Mouse (Mus musculus): ENCODE measurements around the gene Sapcd1. TPM values are rescaled to one million over a fixed set of nuclear protein-coding genes. Genes with fewer than 3 reads are reported as not detected.

Sapcd1 gene
- 21.5 and 23.4 TPM in 2 replicates for polyA plus RNA-seq (2015; fragmentation: Nextera tagmentation; extraction: Ambion mirVana)

GRCm38 (mm10) chr17:35027277-35028068 is at the start of gene Sapcd1:
Sapcd1 (minus strand) TSS chr17:35028016.
- WGBS, result 27% methylated on average over 13 of the region's 13 CpGs
- Histone ChIP-seq H3K27ac (replicated peaks) (peak within 1 kb of the TSS; percentile 74), H3K4me1 (peaks cover 52% of the 10 kb centered on the region), H3K9ac (peak within 1 kb of the TSS; percentile 27; the same call in 1 of the 2 replicates), H3K36me3 (no peaks in the 10 kb centered on the region), H3K27me3 (no peaks in the 10 kb centered on the region), H3K4me2 (replicated peaks) (peak within 1 kb of the TSS; percentile 34), H3K4me3 (replicated peaks) (peak within 1 kb of the TSS; percentile 16), H3K9me3 (replicated peaks) (no peaks in the 10 kb centered on the region)
- ATAC-seq (ENCODE audit: insufficient number of reproducible peaks, low FRiP score, low TSS enrichment, low read depth), result peak; percentile 83

DNA sequence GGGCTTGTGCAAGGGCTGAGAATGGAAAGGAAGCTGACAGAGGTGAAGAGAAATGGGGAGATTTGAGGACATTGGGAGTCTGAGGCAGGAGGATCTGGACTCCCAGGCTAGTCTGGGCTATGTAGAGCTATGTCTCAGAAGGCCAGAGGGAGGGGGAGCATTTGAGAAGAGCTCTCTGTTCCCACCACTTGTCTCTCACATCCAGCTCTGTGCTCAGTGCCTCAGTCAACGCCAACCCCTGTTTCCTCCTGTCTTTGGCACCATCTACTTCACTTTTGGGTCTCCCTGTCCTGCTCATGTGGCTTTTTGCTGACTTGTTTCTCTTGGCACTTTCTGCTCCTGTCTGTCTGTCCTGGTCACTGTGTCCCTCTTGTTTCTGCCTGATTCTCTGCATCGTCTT is 49.5 kb upstream of the Sapcd1 start:
- peak overlapping the region; percentile 10; the same call in 1 of the 2 replicates for H3K4me3 ChIP-seq (replicated peaks)

GRCm38 (mm10) chr17:35076507-35077176 is 48.8 kb upstream of the Sapcd1 start, which contains the start of gene Ly6g6e:
Ly6g6e (plus strand) TSS chr17:35076902.
- H3K27ac ChIP-seq (replicated peaks), result peak within 1 kb of the TSS; percentile 51
- H3K4me2 ChIP-seq (replicated peaks), result peak within 1 kb of the TSS; percentile 34
- peak within 1 kb of the TSS; percentile 10; the same call in 1 of the 2 replicates for H3K4me3 ChIP-seq (replicated peaks)

More for the DNA sequence above, 49.5 kb upstream of the Sapcd1 start:
- peak overlapping the region; percentile 51 for H3K27ac ChIP-seq (replicated peaks)
- H3K4me1 ChIP-seq, result peaks cover 25% of the 10 kb centered on the region
- H3K27me3 ChIP-seq, result no peaks in the 10 kb centered on the region
- WGBS, result 21% methylated on average over 2 of the region's 2 CpGs
- ATAC-seq (ENCODE audit: insufficient number of reproducible peaks, low FRiP score, low TSS enrichment, low read depth), result no peak
- peak overlapping the region; percentile 34 for H3K4me2 ChIP-seq (replicated peaks)
- H3K9me3 ChIP-seq (replicated peaks), result no peaks in the 10 kb centered on the region
- H3K9ac ChIP-seq, result no peak overlapping the region
- no peaks in the 10 kb centered on the region for H3K36me3 ChIP-seq

DNA sequence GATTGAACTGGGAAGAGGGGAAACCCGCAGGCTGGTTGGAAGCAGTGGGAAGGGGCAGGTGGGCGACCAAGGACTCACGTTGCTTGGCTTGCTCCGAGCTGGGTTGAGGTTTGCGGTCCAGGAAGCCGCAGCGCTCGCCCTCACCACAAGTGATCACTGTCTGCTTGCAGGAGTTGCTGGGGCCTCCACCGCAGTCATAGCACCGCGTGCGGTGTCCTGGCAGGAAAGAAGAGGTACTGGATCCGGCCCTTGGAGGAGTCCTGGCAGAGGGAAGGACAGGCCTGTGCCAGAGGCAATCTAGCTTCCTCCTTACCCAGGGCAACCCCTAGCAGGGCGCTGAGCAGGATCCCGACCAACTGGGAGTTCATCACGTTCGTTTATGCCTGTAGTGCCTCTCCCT is 46.3 kb upstream of the Sapcd1 start:
- no peak overlapping the region for H3K9ac ChIP-seq
- H3K36me3 ChIP-seq, result no peaks in the 10 kb centered on the region
- H3K4me3 ChIP-seq (replicated peaks), result no peak overlapping the region
- WGBS, result 43% methylated on average over 17 of the region's 17 CpGs
- ATAC-seq (ENCODE audit: insufficient number of reproducible peaks, low FRiP score, low TSS enrichment, low read depth), result no peak
- H3K27ac ChIP-seq (replicated peaks), result no peak overlapping the region
- H3K27me3 ChIP-seq, result no peaks in the 10 kb centered on the region
- no peak overlapping the region for H3K4me2 ChIP-seq (replicated peaks)
- peaks cover 34% of the 10 kb centered on the region for H3K4me1 ChIP-seq
- no peaks in the 10 kb centered on the region for H3K9me3 ChIP-seq (replicated peaks)

More at GRCm38 (mm10) chr17:35076507-35077176, 48.8 kb upstream of the Sapcd1 start, which contains the start of gene Ly6g6e:
- Histone ChIP-seq H3K4me1 (peaks cover 25% of the 10 kb centered on the region), H3K9ac (no peak within 1 kb of the TSS), H3K36me3 (no peaks in the 10 kb centered on the region), H3K9me3 (replicated peaks) (no peaks in the 10 kb centered on the region), H3K27me3 (no peaks in the 10 kb centered on the region)
- 11% methylated on average over 10 of the region's 10 CpGs for WGBS
- ATAC-seq (ENCODE audit: insufficient number of reproducible peaks, low FRiP score, low TSS enrichment, low read depth), result peak; percentile 47; the same call in 1 of the 2 replicates

- WGBS, result 74% methylated on average over 9 of the region's 9 CpGs
- no peaks in the 10 kb centered on the region for H3K9me3 ChIP-seq (replicated peaks)
Observed at GRCm38 (mm10) chr17:35071454-35071853, 43.6 kb upstream of the Sapcd1 start.

DNA sequence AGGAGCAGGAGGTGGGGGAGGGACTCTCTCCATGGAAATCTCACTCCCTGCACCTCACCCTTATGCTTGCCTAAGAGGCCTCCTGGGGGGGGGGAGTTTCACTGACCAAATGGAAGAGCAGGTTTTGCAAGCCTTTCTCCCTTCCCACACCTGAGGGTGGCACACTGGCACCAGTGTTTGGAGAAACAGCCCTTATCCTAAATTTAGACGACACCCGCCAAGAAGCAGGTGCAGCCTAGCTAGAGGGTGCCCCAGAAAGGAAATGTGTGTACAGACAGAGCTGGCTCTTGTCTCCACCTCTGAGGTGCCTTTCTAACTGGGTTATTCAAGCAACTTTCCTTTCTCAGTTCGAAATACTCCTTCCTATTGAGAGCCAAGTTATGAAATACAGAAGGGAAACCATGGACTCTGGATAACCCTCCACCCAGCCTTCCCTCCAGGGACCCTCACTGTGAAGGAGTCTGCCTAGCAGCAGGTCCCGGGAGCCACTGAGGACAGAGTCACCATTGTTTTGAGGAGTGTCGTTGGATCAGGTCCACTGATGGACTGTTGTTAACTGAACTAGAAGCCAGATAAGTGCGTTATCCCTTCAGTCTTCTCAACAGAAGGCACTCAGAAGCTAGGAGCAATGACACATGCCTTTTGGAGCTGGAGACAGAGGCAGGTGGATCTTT is 42.9 kb upstream of the Sapcd1 start:
- no peaks in the 10 kb centered on the region for H3K36me3 ChIP-seq
- WGBS, result 42% methylated on average over 6 of the region's 6 CpGs
- no peak for ATAC-seq (ENCODE audit: insufficient number of reproducible peaks, low FRiP score, low TSS enrichment, low read depth)
- no peak overlapping the region for H3K4me2 ChIP-seq (replicated peaks)
- H3K9ac ChIP-seq, result no peak overlapping the region
- no peak overlapping the region for H3K4me3 ChIP-seq (replicated peaks)
- peaks cover 16% of the 10 kb centered on the region for H3K4me1 ChIP-seq
- H3K27ac ChIP-seq (replicated peaks), result peak overlapping the region; percentile 44; the same call in 1 of the 2 replicates
- H3K27me3 ChIP-seq, result peaks cover 10% of the 10 kb centered on the region; the same call in 1 of the 2 replicates
- H3K9me3 ChIP-seq (replicated peaks), result no peaks in the 10 kb centered on the region

More at GRCm38 (mm10) chr17:35071454-35071853, 43.6 kb upstream of the Sapcd1 start:
- no peaks in the 10 kb centered on the region for H3K36me3 ChIP-seq
- ATAC-seq (ENCODE audit: insufficient number of reproducible peaks, low FRiP score, low TSS enrichment, low read depth), result no peak
- H3K4me2 ChIP-seq (replicated peaks), result no peak overlapping the region
- H3K27ac ChIP-seq (replicated peaks), result no peak overlapping the region
- peaks cover 6% of the 10 kb centered on the region; the same call in 1 of the 2 replicates for H3K27me3 ChIP-seq
- no peak overlapping the region for H3K4me3 ChIP-seq (replicated peaks)
- H3K9ac ChIP-seq, result no peak overlapping the region
- H3K4me1 ChIP-seq, result peaks cover 18% of the 10 kb centered on the region

DNA sequence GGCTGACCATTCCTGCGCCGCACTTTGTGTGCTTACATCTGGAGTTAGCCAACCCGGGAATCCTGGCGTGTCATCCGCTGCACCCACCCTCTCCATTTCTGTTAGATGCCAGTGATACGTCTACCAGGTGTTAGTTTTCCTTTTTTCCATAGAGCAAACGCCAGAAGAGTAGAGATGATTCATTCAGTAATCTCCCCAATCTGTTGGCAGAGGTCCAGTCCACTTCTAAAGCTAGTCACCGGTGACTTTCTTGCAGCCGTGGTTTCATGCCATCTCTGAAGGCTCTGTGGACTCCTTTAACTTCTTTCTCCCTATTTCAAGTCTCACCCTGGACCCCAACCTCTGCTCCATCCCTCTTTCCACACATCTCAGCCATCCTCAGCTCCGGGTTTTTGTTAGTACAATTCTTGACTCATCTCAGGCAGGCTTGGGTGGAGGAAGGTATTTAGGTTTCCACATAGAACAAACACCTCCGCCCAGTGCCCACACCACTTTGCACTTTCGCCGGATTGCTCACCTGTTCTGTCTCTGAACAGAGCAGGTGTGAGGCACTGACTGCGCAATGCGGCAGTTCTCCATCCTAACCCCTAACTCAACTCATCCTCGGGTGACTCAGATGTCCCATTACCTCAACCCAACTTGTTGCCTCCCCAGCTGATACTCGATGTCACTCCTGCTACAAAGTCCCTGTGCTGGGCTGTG is 40.5 kb upstream of the Sapcd1 start:
- H3K9ac ChIP-seq, result no peak overlapping the region
- 68% methylated on average over 17 of the region's 17 CpGs for WGBS
- no peak overlapping the region for H3K4me2 ChIP-seq (replicated peaks)
- H3K4me3 ChIP-seq (replicated peaks), result 0 out of 2 replicates have a peak overlapping the region, but pooled peaks have one; percentile 6
- no peak for ATAC-seq (ENCODE audit: insufficient number of reproducible peaks, low FRiP score, low TSS enrichment, low read depth)
- H3K27me3 ChIP-seq, result peaks cover 22% of the 10 kb centered on the region; the same call in 1 of the 2 replicates
- H3K36me3 ChIP-seq, result no peaks in the 10 kb centered on the region
- H3K9me3 ChIP-seq (replicated peaks), result no peaks in the 10 kb centered on the region
- peak overlapping the region; percentile 51; the same call in 1 of the 2 replicates for H3K27ac ChIP-seq (replicated peaks)
- H3K4me1 ChIP-seq, result peaks cover 24% of the 10 kb centered on the region

GRCm38 (mm10) chr17:35066084-35066483 is 38.3 kb upstream of the Sapcd1 start, which contains the start of gene Mpig6b:
Mpig6b (minus strand) TSS chr17:35066184.
- Histone ChIP-seq H3K9me3 (replicated peaks) (no peaks in the 10 kb centered on the region), H3K27me3 (peaks cover 22% of the 10 kb centered on the region; the same call in 1 of the 2 replicates), H3K4me3 (replicated peaks) (peak within 1 kb of the TSS; percentile 41), H3K27ac (replicated peaks) (peak within 1 kb of the TSS; percentile 80), H3K36me3 (peaks cover 19% of the 10 kb centered on the region), H3K4me2 (replicated peaks) (peak within 1 kb of the TSS; percentile 54), H3K9ac (0 out of 2 replicates have a peak within 1 kb of the TSS, but pooled peaks have one; percentile 26), H3K4me1 (peaks cover 27% of the 10 kb centered on the region)
- no peak for ATAC-seq (ENCODE audit: insufficient number of reproducible peaks, low FRiP score, low TSS enrichment, low read depth)
- 52% methylated on average over 10 of the region's 10 CpGs for WGBS

DNA sequence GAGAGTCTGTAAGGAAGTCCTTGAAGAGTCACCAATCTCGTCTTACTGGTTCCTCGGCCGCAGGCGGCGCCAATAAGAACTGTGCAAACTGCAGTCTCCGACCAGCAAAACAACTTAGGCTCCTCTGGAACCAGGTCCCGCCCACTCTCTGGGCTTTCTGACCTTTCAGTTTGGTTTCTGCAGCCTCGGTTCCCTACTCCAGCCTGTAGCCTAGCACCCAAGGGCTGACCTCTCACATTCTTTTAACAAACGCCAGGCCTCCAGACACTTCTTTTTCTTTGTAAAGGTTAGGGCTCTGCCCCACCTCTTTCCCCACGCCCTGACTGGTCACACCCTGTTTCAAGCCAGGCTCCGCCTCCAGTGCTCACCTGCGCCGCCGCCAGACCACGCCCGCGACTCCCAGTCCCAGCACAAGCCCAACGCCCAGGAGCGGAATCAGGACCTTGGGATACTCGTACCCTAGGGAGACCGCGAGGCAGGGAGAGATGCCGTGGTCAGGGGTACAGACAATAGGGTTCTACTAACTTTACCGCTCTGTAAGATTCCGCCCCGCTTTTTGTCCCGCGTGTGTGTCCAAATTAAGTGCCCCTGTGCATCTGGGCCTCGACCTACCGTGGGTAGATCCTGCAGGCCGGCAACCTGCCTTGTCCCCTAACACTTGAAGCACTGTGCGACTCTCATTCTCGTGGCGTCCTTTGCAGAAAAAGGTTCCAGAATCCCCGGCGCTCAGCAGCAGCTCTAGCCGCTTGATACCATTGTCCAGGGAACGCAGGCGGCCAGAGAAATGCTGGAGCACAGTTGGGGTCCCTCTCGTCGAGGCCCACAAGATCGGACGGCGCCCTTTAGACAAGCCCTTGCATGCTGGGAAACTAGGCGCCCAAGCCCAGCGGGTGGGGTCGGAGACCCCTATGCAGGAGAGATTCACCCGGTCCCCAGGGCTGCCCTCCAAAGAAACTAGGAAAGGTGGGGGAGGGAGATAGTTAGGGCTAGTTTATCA is 37.4 kb upstream of the Sapcd1 start, which contains the start of gene Ly6g6c:
Gene Ly6g6c (plus strand): TSS at position 438 of the 997 bp plus-strand sequence.
- WGBS, result 3% methylated on average over 48 of the region's 48 CpGs
- H3K27me3 ChIP-seq, result peaks cover 22% of the 10 kb centered on the region; the same call in 1 of the 2 replicates
- H3K9me3 ChIP-seq (replicated peaks), result no peaks in the 10 kb centered on the region
- peak within 1 kb of the TSS; percentile 80 for H3K27ac ChIP-seq (replicated peaks)
- peak within 1 kb of the TSS; percentile 54 for H3K4me2 ChIP-seq (replicated peaks)
- H3K4me3 ChIP-seq (replicated peaks), result peak within 1 kb of the TSS; percentile 41
- H3K9ac ChIP-seq, result 0 out of 2 replicates have a peak within 1 kb of the TSS, but pooled peaks have one; percentile 26
- peak; percentile 48; the same call in 1 of the 2 replicates for ATAC-seq (ENCODE audit: insufficient number of reproducible peaks, low FRiP score, low TSS enrichment, low read depth)
- H3K36me3 ChIP-seq, result peaks cover 27% of the 10 kb centered on the region
- peaks cover 30% of the 10 kb centered on the region for H3K4me1 ChIP-seq

All from embryonic facial prominence, embryonic 15.5 days (tissue).